Mouse (Mus musculus) cortical plate, adult 2 months (tissue): ENCODE measurements around the gene Alyref. TPM values are rescaled to one million over a fixed set of nuclear protein-coding genes. Genes with fewer than 3 reads are reported as not detected.

Experiments used
- H3K27ac ChIP-seq: fragments of 200-500 bp; 2 replicates; pipeline ENCODE4 v1.5.1; 2012; ENCODE audit warnings: low read length, control low read depth, inconsistent platforms; ENCODE audit not compliant: insufficient read depth
- H3K4me1 ChIP-seq: fragments of 200-500 bp; 2 replicates; pipeline ENCODE4 v1.6.1; 2011; ENCODE audit warnings: low read length; ENCODE audit not compliant: control insufficient read depth, insufficient read depth
- H3K4me3 ChIP-seq: fragments of 200-500 bp; 2 replicates; pipeline ENCODE4 v1.5.1; 2011; ENCODE audit warnings: mild to moderate bottlenecking, low read length, control low read depth; ENCODE audit not compliant: insufficient read depth
- CTCF ChIP-seq: fragments of 200-500 bp; IDR thresholded peaks from 2 replicates; pipeline ENCODE4 v1.5.1; 2011; ENCODE audit warnings: mild to moderate bottlenecking, control low read depth, low read length; ENCODE audit not compliant: insufficient read depth; ENCODE audit errors: extremely low read depth
- POLR2A ChIP-seq: fragments of 200-500 bp; IDR thresholded peaks from 2 replicates; pipeline ENCODE4 v1.6.1; 2011; ENCODE audit warnings: mild to moderate bottlenecking, low read length, control low read depth; ENCODE audit not compliant: insufficient read depth; ENCODE audit errors: extremely low read depth
- polyA plus RNA-seq: library from polyadenylated mRNA; depleted of rRNA; stranded (reverse); fragments of >200 nt; gene quantifications from 2 replicates; pipeline ENCODE4 v1.2.3, GENCODE M21; 2012

Alyref gene
- polyA plus RNA-seq, 1 experiment, result 42.1 TPM

DNA sequence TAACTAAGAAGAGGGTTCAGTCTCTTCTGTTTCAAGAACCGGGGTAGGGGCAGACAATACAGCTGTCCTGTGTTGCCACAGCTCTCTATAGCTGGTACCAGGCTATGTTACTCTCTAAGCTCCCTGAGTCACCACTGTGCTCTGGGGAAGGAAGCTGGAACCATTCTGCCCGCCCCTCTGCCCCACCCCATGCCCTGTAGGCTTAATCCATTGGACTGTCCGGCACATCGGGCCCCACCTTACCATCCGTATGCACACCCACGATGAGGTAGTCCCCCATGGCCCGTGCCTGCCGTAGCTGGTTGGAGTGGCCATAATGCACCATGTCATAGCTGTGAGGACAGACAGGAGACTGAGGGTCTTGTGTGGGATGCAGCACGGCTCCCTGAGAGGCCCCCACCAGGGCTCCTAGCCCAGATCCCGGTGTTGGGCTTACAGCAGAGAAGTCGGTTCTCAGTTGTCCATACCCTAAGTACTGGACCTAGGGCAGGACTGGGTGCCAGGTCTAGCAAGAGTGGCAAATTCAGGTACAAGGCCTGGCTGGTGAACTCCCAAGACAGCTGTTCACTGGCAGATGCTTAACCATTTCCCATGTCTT is 17.5 kb upstream of the Alyref start:
- Histone ChIP-seq H3K27ac (peak overlapping the region; percentile 10; the same call in 1 of the 2 replicates), H3K4me3 (0 out of 2 replicates have a peak overlapping the region, but pooled peaks have one; percentile 8), H3K4me1 (peaks cover 5% of the 10 kb centered on the region)
- TF ChIP-seq POLR2A (no peak), CTCF (no peak)

DNA sequence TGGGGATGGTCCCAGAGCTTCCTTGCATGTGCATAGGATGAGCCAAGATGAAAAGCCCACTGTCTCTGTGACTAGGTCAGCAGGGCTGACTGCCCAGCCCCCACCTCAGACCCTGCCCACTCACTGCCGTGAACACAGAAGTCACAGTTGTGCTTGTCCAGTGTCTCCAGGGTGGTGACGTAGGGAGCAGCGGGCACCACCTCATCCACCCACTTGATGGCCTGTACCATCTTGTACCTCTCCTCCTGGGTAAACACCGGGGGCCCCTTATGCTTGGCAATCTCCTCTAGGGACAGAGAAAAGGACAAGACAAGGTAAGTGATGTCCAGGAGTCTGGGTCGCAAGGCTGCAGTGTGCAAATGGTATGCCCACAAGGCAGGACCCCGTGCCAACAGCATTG is 17.0 kb upstream of the Alyref start:
- H3K4me1 ChIP-seq, result peaks cover 5% of the 10 kb centered on the region
- peak; percentile 12; the same call in 1 of the 2 replicates for TF ChIP-seq POLR2A
- no peak for TF ChIP-seq CTCF

DNA sequence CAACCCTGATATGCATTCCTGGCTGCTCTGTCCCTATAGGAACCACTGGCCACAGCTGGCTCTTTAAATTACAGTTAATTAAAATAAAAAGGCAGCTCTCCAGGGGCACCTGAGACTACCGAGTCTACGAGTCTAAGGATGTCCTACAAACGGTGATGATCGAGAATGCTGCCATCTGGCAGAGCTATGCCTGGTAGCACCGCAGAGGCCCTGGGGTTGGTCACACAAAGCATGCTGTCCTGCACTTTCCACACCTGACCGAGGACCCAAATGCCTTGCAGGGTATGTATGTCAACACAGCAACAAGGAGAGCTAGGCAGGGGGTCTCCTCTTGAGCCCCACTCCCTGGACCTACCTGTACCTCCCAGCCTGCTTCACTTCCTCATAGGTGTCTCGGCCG is 15.8 kb upstream of the Alyref start:
- no peak overlapping the region for H3K27ac ChIP-seq

More for the DNA sequence above, 17.0 kb upstream of the Alyref start:
- Histone ChIP-seq H3K27ac (no peak overlapping the region), H3K4me3 (no peak overlapping the region)

DNA sequence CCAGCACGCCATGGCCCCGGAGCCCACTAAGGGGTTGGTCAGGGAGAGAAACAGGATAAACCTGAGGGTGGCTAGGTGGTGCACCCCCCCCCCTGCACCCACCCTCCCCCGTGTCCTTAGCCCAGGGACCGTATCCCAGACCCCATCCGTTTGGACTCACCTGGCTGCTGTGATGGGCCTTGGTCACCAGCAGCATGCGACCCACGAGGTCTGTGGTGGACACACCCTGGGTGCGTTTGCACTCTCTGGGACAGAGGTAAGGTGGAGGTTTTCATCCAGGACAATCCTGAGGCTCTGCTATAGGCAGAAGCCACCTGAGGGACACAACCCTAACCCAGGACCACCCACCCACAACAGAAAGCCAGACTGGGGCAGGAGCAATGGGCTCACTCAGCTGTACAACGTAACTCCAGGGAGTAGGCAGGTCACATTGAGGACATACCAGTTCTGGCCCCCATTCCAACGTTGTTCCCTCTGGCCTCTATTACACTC is 15.4 kb upstream of the Alyref start:
- H3K4me1 ChIP-seq, result peaks cover 7% of the 10 kb centered on the region
- TF ChIP-seq CTCF (no peak), POLR2A (no peak)
- no peak overlapping the region for H3K4me3 ChIP-seq
- H3K27ac ChIP-seq, result no peak overlapping the region

More for the DNA sequence above, 15.8 kb upstream of the Alyref start:
- peaks cover 7% of the 10 kb centered on the region for H3K4me1 ChIP-seq
- no peak overlapping the region for H3K4me3 ChIP-seq
- TF ChIP-seq CTCF, result no peak
- TF ChIP-seq POLR2A, result no peak

DNA sequence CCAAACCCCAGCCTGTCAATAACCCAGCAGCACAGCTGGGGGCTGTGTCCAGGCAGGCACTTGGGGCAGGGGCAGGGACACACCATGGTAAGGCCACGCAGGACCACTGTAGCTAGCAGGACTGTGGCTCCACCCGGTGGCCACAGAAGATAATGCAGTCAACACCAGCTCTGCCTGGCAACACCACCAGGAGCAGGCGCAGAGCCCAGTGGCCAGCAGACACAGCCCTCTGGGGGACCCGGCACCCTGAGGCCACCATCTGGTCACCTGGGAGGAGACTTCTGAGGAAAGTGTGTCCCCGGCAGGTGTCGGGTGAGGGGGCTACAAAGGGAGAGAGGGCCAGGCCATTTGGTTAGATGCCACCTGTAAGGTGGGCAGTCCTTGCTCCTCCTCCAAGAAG is 14.6 kb upstream of the Alyref start:
- peak; percentile 62 for TF ChIP-seq CTCF
- no peak for TF ChIP-seq POLR2A
- Histone ChIP-seq H3K27ac (no peak overlapping the region), H3K4me3 (no peak overlapping the region), H3K4me1 (peaks cover 7% of the 10 kb centered on the region)

DNA sequence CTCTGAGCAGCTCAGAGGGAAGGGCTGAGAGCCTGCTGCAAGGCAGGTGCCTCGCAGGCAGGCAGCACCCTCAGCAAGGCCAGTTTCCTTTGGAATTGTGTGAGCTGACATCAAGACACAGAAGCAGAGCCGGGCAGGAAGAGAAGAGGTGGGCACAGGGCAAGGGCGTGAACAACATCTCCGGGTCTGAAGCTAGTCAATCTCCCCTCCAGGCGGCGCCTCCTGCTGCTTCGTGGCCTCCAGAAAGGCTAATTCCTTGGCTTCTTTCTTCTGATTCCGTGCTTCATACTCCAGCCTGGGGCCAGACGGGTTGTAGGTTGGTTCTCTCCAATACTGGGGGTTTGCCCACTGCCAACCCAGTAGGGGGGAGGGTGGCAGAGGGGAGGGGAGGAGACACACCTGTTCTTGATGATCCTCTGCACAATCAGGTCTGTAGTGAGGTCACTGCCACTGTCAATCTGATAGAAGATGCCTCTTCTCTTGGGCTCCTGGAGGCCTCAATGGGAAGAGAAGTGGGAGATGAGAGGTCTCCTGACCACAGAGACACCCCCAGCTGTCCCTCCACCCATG is 12.4 kb upstream of the Alyref start:
- no peak for TF ChIP-seq CTCF
- no peak for TF ChIP-seq POLR2A
- Histone ChIP-seq H3K4me3 (no peak overlapping the region), H3K4me1 (0 out of 2 replicates have a peak, but pooled peaks cover 2% of the 10 kb centered on the region), H3K27ac (no peak overlapping the region)

DNA sequence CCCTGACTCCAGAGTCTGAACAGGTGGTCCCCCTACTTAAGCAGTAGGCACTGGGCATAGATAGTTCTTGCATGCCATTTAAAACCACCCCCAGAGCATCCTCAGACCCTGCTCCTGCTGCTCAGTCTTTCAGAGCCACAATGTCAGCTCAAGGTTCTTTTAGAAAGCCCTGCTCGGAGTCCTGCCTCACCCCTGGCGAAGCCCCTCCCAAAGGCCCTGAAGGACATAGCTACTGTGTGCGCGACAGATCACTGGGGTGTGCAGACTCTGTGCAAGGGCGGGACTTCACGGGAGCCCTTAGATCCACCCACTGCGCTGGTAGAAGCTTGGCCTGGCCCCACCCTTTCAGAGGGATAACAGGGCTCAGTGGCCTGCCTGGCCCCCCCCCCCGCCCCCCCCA is 11.1 kb upstream of the Alyref start:
- H3K4me3 ChIP-seq, result no peak overlapping the region
- no peak overlapping the region for H3K27ac ChIP-seq
- TF ChIP-seq CTCF (no peak), POLR2A (peak; percentile 7; the same call in 1 of the 2 replicates)
- H3K4me1 ChIP-seq, result 0 out of 2 replicates have a peak, but pooled peaks cover 2% of the 10 kb centered on the region

DNA sequence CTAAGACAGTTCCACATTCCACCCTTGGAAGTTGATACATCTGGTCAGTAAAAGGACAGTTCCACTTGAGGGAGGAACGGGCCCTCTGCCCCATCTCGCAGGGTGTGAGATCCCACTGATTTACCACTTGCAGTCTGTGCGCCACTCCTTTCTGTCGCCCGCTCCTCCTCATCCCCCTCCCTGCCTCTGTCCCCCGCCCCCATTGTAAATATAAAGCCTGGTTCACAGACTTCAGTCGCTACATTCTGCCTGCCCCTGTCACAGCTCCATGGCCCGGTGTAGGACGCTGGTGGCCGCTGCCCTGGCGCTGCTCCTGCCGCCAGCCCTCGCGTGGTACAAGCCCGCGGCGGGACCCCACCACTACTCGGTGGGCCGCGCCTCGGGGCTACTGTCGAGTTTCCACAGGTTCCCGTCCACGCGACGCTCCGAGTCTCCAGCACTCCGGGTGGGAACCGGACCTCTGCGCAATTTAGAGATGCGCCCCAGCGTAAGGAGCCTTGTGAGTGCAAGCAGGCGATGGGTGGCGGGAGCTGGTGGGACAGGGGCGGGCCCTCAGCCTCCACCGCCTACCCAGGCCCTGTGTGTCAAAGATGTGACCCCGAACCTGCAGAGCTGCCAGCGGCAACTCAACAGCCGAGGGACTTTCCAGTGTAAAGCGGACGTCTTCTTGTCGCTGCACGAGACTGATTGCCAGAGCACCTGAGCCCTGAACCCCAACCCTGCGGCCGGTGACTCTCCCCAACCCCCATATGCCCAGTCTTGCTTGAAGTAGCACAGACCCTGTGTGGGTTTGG is 10.3 kb upstream of the Alyref start, which contains the start of gene Npb:
Gene Npb, plus strand, starts transcription at position 237 of the 794 bp plus-strand sequence.
- Histone ChIP-seq H3K4me3 (no peak within 1 kb of the TSS), H3K27ac (no peak within 1 kb of the TSS), H3K4me1 (0 out of 2 replicates have a peak, but pooled peaks cover 2% of the 10 kb centered on the region)
- TF ChIP-seq POLR2A, result no peak
- no peak for TF ChIP-seq CTCF

DNA sequence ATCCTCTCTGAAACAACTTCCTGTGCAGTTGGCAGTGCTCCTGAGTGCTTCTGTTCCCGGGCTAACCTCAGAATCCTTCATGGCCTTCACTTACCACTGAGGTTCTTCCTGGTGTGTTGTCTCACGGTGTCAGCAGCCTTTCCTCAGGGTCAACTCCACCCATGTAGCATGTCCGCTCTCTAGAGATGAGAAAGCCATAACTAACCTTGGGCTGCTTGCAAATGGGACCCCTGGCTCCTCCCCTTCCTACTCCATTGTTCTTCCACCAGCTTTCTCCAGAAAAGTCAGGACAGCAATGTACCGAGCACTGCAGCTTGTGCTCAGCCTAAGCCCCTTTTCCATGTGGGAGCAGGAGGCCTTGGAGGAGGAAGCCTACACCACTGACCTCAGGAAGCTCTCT is 8.6 kb upstream of the Alyref start:
- TF ChIP-seq POLR2A, result no peak
- TF ChIP-seq CTCF, result no peak
- Histone ChIP-seq H3K4me3 (no peak overlapping the region), H3K27ac (no peak overlapping the region), H3K4me1 (0 out of 2 replicates have a peak, but pooled peaks cover 2% of the 10 kb centered on the region)
